Comparison of ENCODE assay signal across 9 mouse cellular contexts in genomic region chr7:49616258-49616735, GRCm38 (mm10). TPM values are rescaled to one million over a fixed set of nuclear protein-coding genes. Genes with fewer than 3 reads are reported as not detected.
DNase-seq lines count a peak whose midpoint lies in the region; ATAC-seq and TF ChIP-seq lines count a peak whose summit lies in the region.
"Had no signal": no experiment of that assay in that cellular context is flagged by ENCODE, and none has a peak within 500 bp of the region (broad histone marks: within the 10 kb centered on the region; RNA-seq: fewer than 3 reads in every experiment).

No protein-coding gene starts in this region.

- H3K4me3 ChIP-seq in forebrain, embryonic 14.5 days (ENCODE audit: low read depth, low read length) = no peak overlapping the region
- no peak overlapping the region for H3K4me3 ChIP-seq in hindbrain, postnatal 0 days (ENCODE audit: low read length)
- H3K4me3 ChIP-seq in limb, embryonic 15.5 days = no peak overlapping the region

- DNase-seq in 3T3-L1 (ENCODE audit: low read depth, low spot score) = peak; percentile 74
- peak; percentile 43 for DNase-seq in c-Kit-positive CD71-negative TER-119-negative erythroid progenitor cells, embryonic 14.5 days (ENCODE audit: low read depth)
- peak; percentile 86 for DNase-seq in forebrain, embryonic 14.5 days (ENCODE audit: low spot score)
- peak; percentile 86 for DNase-seq in hindbrain, postnatal 0 days (ENCODE audit: low spot score)
- peak; percentile 74 for DNase-seq in neural tube, embryonic 10.5 days (ENCODE audit: extremely low spot score, low spot score)
- DNase-seq in thymus, postnatal 14 days = peak; percentile 71

- WGBS in forebrain, embryonic 14.5 days = 2% methylated on average over 7 of the region's 7 CpGs
- WGBS in hindbrain, postnatal 0 days = 2% methylated on average over 6 of the region's 7 CpGs
- 8% methylated on average over 6 of the region's 7 CpGs for whole genome bisulfite sequencing in limb, embryonic 15.5 days

- peak; percentile 83 for TF ChIP-seq CTCF in hindbrain, postnatal 0 days (IDR thresholded peaks at IDR 0.05; ENCODE audit: low read depth)

- H3K27ac ChIP-seq in forebrain, embryonic 14.5 days (ENCODE audit: low read depth, low read length) = no peak overlapping the region
- H3K27ac ChIP-seq in hindbrain, postnatal 0 days = no peak overlapping the region
- H3K27ac ChIP-seq in limb, embryonic 15.5 days = no peak overlapping the region

- H3K9ac ChIP-seq in forebrain, embryonic 14.5 days (ENCODE audit: low read length) = no peak overlapping the region
- no peak overlapping the region for H3K9ac ChIP-seq in hindbrain, postnatal 0 days (replicated peaks; ENCODE audit: low read length)
- no peak overlapping the region for H3K9ac ChIP-seq in limb, embryonic 15.5 days

- no peaks in the 10 kb centered on the region for H3K36me3 ChIP-seq in forebrain, embryonic 14.5 days (ENCODE audit: control insufficient read depth, insufficient read depth, low read length)
- H3K36me3 ChIP-seq in hindbrain, postnatal 0 days (ENCODE audit: insufficient read depth, low read length) = no peaks in the 10 kb centered on the region
- H3K36me3 ChIP-seq in limb, embryonic 15.5 days = no peaks in the 10 kb centered on the region

- H3K4me1 ChIP-seq in forebrain, embryonic 14.5 days (ENCODE audit: control insufficient read depth, insufficient read depth, low read length) = no peaks in the 10 kb centered on the region
- no peaks in the 10 kb centered on the region for H3K4me1 ChIP-seq in hindbrain, postnatal 0 days (ENCODE audit: insufficient read depth, low read length)
- H3K4me1 ChIP-seq in limb, embryonic 15.5 days = 0 out of 2 replicates have a peak, but pooled peaks cover 2% of the 10 kb centered on the region

- no peaks in the 10 kb centered on the region for H3K9me3 ChIP-seq in forebrain, embryonic 14.5 days (replicated peaks; ENCODE audit: control insufficient read depth, low read length)
- no peaks in the 10 kb centered on the region for H3K9me3 ChIP-seq in hindbrain, postnatal 0 days (ENCODE audit: low read length)
- H3K9me3 ChIP-seq in limb, embryonic 15.5 days = no peaks in the 10 kb centered on the region

- peaks cover 37% of the 10 kb centered on the region for H3K27me3 ChIP-seq in forebrain, embryonic 14.5 days (replicated peaks; ENCODE audit: control insufficient read depth, insufficient read depth, low read length)
- H3K27me3 ChIP-seq in hindbrain, postnatal 0 days (ENCODE audit: insufficient read depth, low read length) = peaks cover 21% of the 10 kb centered on the region
- peaks cover 25% of the 10 kb centered on the region for H3K27me3 ChIP-seq in limb, embryonic 15.5 days

- peak; percentile 81 for ATAC-seq in CD4-positive, CD25-positive, alpha-beta regulatory T cell, adult 4 months
- ATAC-seq in forebrain, embryonic 14.5 days = peak; percentile 79
- ATAC-seq in hindbrain, postnatal 0 days = peak; percentile 86
- ATAC-seq in limb, embryonic 15.5 days (ENCODE audit: insufficient number of reproducible peaks, low FRiP score, low TSS enrichment, low read depth) = peak; percentile 42; the same call in 1 of the 2 replicates

- H3K4me2 ChIP-seq in forebrain, embryonic 14.5 days (ENCODE audit: low read length) = no peak overlapping the region
- peak overlapping the region; percentile 37 for H3K4me2 ChIP-seq in hindbrain, postnatal 0 days (ENCODE audit: low read depth, low read length)
- peak overlapping the region; percentile 34 for H3K4me2 ChIP-seq in limb, embryonic 15.5 days

RNA-seq across cellular contexts. Expression of gene Dbx1, which starts 20.4 kb away (rescaled TPM):
- not detected for polyA plus RNA-seq in CD4-positive, CD25-positive, alpha-beta regulatory T cell, adult 4 months (2017; shearing (Covaris generic))
- 3.2 and 3.8 TPM in 2 replicates for polyA plus RNA-seq in forebrain, embryonic 14.5 days (2014; fragmentation: Nextera tagmentation; extraction: Ambion mirVana)
- 0.43 and 0.68 TPM in 2 replicates for total RNA-seq in hindbrain, postnatal 0 days (2014; rRNA removed)
- 0.53 and 0.59 TPM in 2 replicates for polyA plus RNA-seq in hindbrain, postnatal 0 days (2015; fragmentation: Nextera tagmentation; extraction: Ambion mirVana)
- polyA plus RNA-seq in limb, embryonic 15.5 days (2015; fragmentation: Nextera tagmentation; extraction: Ambion mirVana) = 2.0 and 3.5 TPM in 2 replicates
- total RNA-seq: layer of hippocampus, adult 8-10 months had no signal
